Mouse (Mus musculus): Measurements from ENCODE around the gene Jmjd6.

DNA sequence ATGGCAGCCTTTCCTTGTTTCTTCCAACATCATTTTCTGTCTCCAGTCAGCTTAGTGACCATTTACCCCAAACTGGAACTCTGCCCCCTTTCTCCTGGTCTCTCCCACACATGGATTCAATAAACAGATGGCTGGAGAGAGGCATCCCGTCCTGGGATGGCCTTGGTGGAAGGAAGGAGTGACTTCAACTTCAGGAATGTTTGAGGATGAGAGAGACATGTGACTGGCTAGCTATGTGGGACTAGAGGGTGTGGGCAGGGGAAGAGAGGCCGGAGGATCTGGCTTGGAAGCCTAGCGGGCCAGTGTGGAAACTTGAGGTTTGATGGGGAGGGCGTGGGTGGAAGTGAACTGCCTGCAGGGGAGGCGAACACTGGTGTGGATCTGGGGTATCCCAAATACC lies 26.5 kb downstream of the Jmjd6 start:
- TF ChIP-seq CTCF (IDR thresholded peaks at IDR 0.05; ENCODE audit: low read depth, low read length) (no peak), GATA1 (IDR thresholded peaks at IDR 0.05; ENCODE audit: borderline replicate concordance, low read length) (no peak), POLR2AphosphoS5 (IDR thresholded peaks at IDR 0.05; ENCODE audit: insufficient replicate concordance, low read depth, low read length) (no peak)
